In genomic region chr7:135453690-135454089, GRCm38 (mm10) we compare ENCODE assay signal across 18 mouse cellular contexts. TPM values are rescaled to one million over a fixed set of nuclear protein-coding genes. Genes with fewer than 3 reads are reported as not detected.
A peak's percentile ranks its signal among the peaks of the same experiment; 100 is the strongest.
DNase-seq lines count a peak whose midpoint lies in the region; ATAC-seq and TF ChIP-seq lines count a peak whose summit lies in the region.
"Had no signal": no experiment of that assay in that cellular context is flagged by ENCODE, and none has a peak within 500 bp of the region (broad histone marks: within the 10 kb centered on the region; RNA-seq: fewer than 3 reads in every experiment).

No protein-coding gene starts in this region.

- no peak for TF ChIP-seq POLR2A in heart, adult 2 months (IDR thresholded peaks at IDR 0.05; ENCODE audit: insufficient read depth, low read depth, low read length)

- H3K36me3 ChIP-seq in heart, adult 2 months (ENCODE audit: control insufficient read depth, insufficient read depth, low read length): no peaks in the 10 kb centered on the region
- H3K36me3 ChIP-seq in lung, postnatal 0 days (ENCODE audit: insufficient read depth, low read length): no peaks in the 10 kb centered on the region
- H3K36me3 ChIP-seq in limb, embryonic 10.5 days: no peaks in the 10 kb centered on the region
- H3K36me3 ChIP-seq: heart, embryonic 15.5 days; liver, embryonic 12.5 days; neural tube, embryonic 13.5 days had no signal

- H3K79me2 ChIP-seq in heart, adult 2 months (replicated peaks; ENCODE audit: control insufficient read depth, insufficient read depth, low read length): no peaks in the 10 kb centered on the region

- intact Hi-C loops in heart, adult 2 months (cut with DNase I): no loop called here

- TF ChIP-seq CTCF in heart, adult 2 months (IDR thresholded peaks at IDR 0.05): no peak
- TF ChIP-seq CTCF in lung, postnatal 0 days (IDR thresholded peaks at IDR 0.05): no peak

- no peak overlapping the region for H3K27ac ChIP-seq in heart, adult 2 months
- no peak overlapping the region for H3K27ac ChIP-seq in lung, postnatal 0 days (ENCODE audit: low read length)
- H3K27ac ChIP-seq in limb, embryonic 10.5 days: no peak overlapping the region
- H3K27ac ChIP-seq: heart, embryonic 15.5 days; liver, embryonic 12.5 days; neural tube, embryonic 13.5 days had no signal

- no peak for TF ChIP-seq EP300 in heart, adult 2 months (IDR thresholded peaks at IDR 0.05; ENCODE audit: insufficient read depth, low read depth, low read length)
- no peak for TF ChIP-seq EP300 in lung, postnatal 0 days (IDR thresholded peaks at IDR 0.05)

- no peak for ATAC-seq in lung, postnatal 0 days
- ATAC-seq: liver, embryonic 12.5 days; Patski had no signal

- DNase-seq in heart, adult 11 months: peak; percentile 55
- DNase-seq in heart, adult 2 months: no peak
- DNase-seq in lung, postnatal 10 days: peak; percentile 21
- DNase-seq in lung, postnatal 0 days (ENCODE audit: low spot score): no peak
- DNase-seq in NIH3T3 (ENCODE audit: low read depth): peak; percentile 63
- peak; percentile 59 for DNase-seq in limb, embryonic 10.5 days (ENCODE audit: low spot score)
- no peak for DNase-seq in right cerebral cortex, postnatal 36 days (ENCODE audit: low spot score in 2 of 2)
- no peak for DNase-seq in left cerebral cortex, adult 18-20 months (ENCODE audit: low spot score in 2 of 2)
- DNase-seq: cerebellum, adult 9-10 months; kidney, adult 18-20 months had no signal

- no peak overlapping the region for H3K4me2 ChIP-seq in lung, postnatal 0 days (replicated peaks; ENCODE audit: low read depth, low read length)
- H3K4me2 ChIP-seq: heart, embryonic 15.5 days; liver, embryonic 12.5 days; neural tube, embryonic 13.5 days had no signal

- no peak overlapping the region for H3K4me3 ChIP-seq in heart, adult 2 months
- no peak overlapping the region for H3K4me3 ChIP-seq in lung, postnatal 0 days (ENCODE audit: low read depth, low read length)
- H3K4me3 ChIP-seq in limb, embryonic 10.5 days: no peak overlapping the region
- H3K4me3 ChIP-seq: heart, embryonic 15.5 days; liver, embryonic 12.5 days; neural tube, embryonic 13.5 days had no signal

- H3K4me1 ChIP-seq in heart, adult 2 months (ENCODE audit: control insufficient read depth, insufficient read depth, low read length): no peaks in the 10 kb centered on the region
- no peaks in the 10 kb centered on the region for H3K4me1 ChIP-seq in lung, postnatal 0 days (ENCODE audit: insufficient read depth, low read depth, low read length)
- H3K4me1 ChIP-seq in limb, embryonic 10.5 days: no peaks in the 10 kb centered on the region
- H3K4me1 ChIP-seq: heart, embryonic 15.5 days; liver, embryonic 12.5 days had no signal

- H3K9ac ChIP-seq in heart, adult 2 months (ENCODE audit: low read depth, low read length): no peak overlapping the region
- no peak overlapping the region for H3K9ac ChIP-seq in lung, postnatal 0 days (replicated peaks; ENCODE audit: low read depth)
- H3K9ac ChIP-seq: heart, embryonic 15.5 days; liver, embryonic 12.5 days; neural tube, embryonic 13.5 days had no signal

- 30% methylated on average over 3 of the region's 3 CpGs for WGBS in heart, adult 2 months
- 29% methylated on average over 3 of the region's 3 CpGs for WGBS in lung, postnatal 0 days
- WGBS in limb, embryonic 10.5 days: 45% methylated on average over 3 of the region's 3 CpGs

- no peaks in the 10 kb centered on the region for H3K9me3 ChIP-seq in lung, postnatal 0 days (ENCODE audit: low read length)
- H3K9me3 ChIP-seq in limb, embryonic 10.5 days (replicated peaks): no peaks in the 10 kb centered on the region
- H3K9me3 ChIP-seq: heart, embryonic 15.5 days; liver, embryonic 12.5 days; neural tube, embryonic 13.5 days had no signal

- 0 out of 2 replicates have a peak, but pooled peaks cover 2% of the 10 kb centered on the region for H3K27me3 ChIP-seq in heart, adult 2 months (ENCODE audit: control insufficient read depth, insufficient read depth, low read length)
- no peaks in the 10 kb centered on the region for H3K27me3 ChIP-seq in lung, postnatal 0 days (replicated peaks; ENCODE audit: insufficient read depth, low read length)
- no peaks in the 10 kb centered on the region for H3K27me3 ChIP-seq in limb, embryonic 10.5 days (ENCODE audit: low read depth, poor library complexity, severe bottlenecking)
- H3K27me3 ChIP-seq: liver, embryonic 12.5 days; neural tube, embryonic 13.5 days had no signal

RNA-seq across cellular contexts. Expression of gene Foxi2, which starts 43.6 kb away (rescaled TPM):
- total RNA-seq in heart, adult 2 months (2021): not detected
- polyA plus RNA-seq in heart, adult 2 months (2012; rRNA removed): not detected in 2 replicates
- polyA plus RNA-seq in lung, postnatal 0 days (2015; fragmentation: Nextera tagmentation; extraction: Ambion mirVana): not detected in 2 replicates
- polyA plus RNA-seq in limb, embryonic 10.5 days (2016; fragmentation: Nextera tagmentation; extraction: Ambion mirVana): 1.8 and 2.1 TPM in 2 replicates
- not detected for total RNA-seq in left cerebral cortex, adult 18-20 months (2021)
- total RNA-seq: adrenal gland, postnatal 4 days; layer of hippocampus, postnatal 25 days; megakaryocyte progenitor cell, adult 5-6 weeks had no signal
- polyA plus RNA-seq: C2C12; heart, embryonic 15.5 days; liver, embryonic 12.5 days; neural tube, embryonic 13.5 days; Patski had no signal

Comparison
In these comparisons a context has a peak if more than half of its experiments do, and no peak if none do; other contexts are left out.
1. DNase-seq: peak in heart, adult 11 months (single experiment), lung, postnatal 10 days (single experiment), NIH3T3 (single experiment) and limb, embryonic 10.5 days (single experiment); none in heart, adult 2 months (0 of 2), lung, postnatal 0 days (single experiment), right cerebral cortex, postnatal 36 days (0 of 2) and left cerebral cortex, adult 18-20 months (0 of 2).